9 mouse cellular contexts compared by ENCODE assay signal in genomic region chrX:103741215-103742056, GRCm38 (mm10).
A peak's percentile ranks its signal among the peaks of the same experiment; 100 is the strongest.
DNase-seq lines count a peak whose midpoint lies in the region; ATAC-seq lines count a peak whose summit lies in the region.
"Had no signal": no experiment of that assay in that cellular context is flagged by ENCODE, and none has a peak within 500 bp of the region (broad histone marks: within the 10 kb centered on the region; RNA-seq: fewer than 3 reads in every experiment).

No protein-coding gene starts in this region.

- peaks cover 72% of the 10 kb centered on the region for H3K27me3 ChIP-seq in kidney, embryonic 15.5 days
- peaks cover 12% of the 10 kb centered on the region for H3K27me3 ChIP-seq in forebrain, embryonic 15.5 days

- no peak overlapping the region for H3K9ac ChIP-seq in kidney, embryonic 15.5 days
- H3K9ac ChIP-seq in forebrain, embryonic 15.5 days (replicated peaks) = no peak overlapping the region
- H3K9ac ChIP-seq: embryonic facial prominence, embryonic 12.5 days had no signal

- peak overlapping the region; percentile 51 for H3K27ac ChIP-seq in kidney, embryonic 15.5 days
- H3K27ac ChIP-seq in forebrain, embryonic 15.5 days (replicated peaks) = no peak overlapping the region
- H3K27ac ChIP-seq: embryonic facial prominence, embryonic 12.5 days had no signal

- DNase-seq in urinary bladder, adult 18-20 months (ENCODE audit: low spot score in 2 of 2) = peak; percentile 4 to 15
- DNase-seq in urinary bladder, postnatal 25 days (ENCODE audit: low spot score) = no peak
- peak; percentile 66 for DNase-seq in gastrocnemius, postnatal 14 days
- peak; percentile 42 for DNase-seq in skeletal muscle tissue, adult 2 months (ENCODE audit: low read depth, low spot score)
- DNase-seq in frontal cortex, postnatal 10 days (ENCODE audit: low spot score in 2 of 2) = no peak

- no peak overlapping the region for H3K4me3 ChIP-seq in kidney, embryonic 15.5 days (replicated peaks)
- no peak overlapping the region for H3K4me3 ChIP-seq in forebrain, embryonic 15.5 days
- H3K4me3 ChIP-seq: embryonic facial prominence, embryonic 12.5 days had no signal

- no peak overlapping the region for H3K4me2 ChIP-seq in kidney, embryonic 15.5 days
- H3K4me2 ChIP-seq in forebrain, embryonic 15.5 days (replicated peaks) = no peak overlapping the region
- H3K4me2 ChIP-seq: embryonic facial prominence, embryonic 12.5 days had no signal

- no peaks in the 10 kb centered on the region; the same call in 1 of the 2 replicates for H3K4me1 ChIP-seq in kidney, embryonic 15.5 days
- peaks cover 15% of the 10 kb centered on the region for H3K4me1 ChIP-seq in forebrain, embryonic 15.5 days

- no peak; the same call in 1 of the 2 replicates for ATAC-seq in kidney, embryonic 15.5 days (replicated peaks; ENCODE audit: low FRiP score)
- ATAC-seq in forebrain, embryonic 15.5 days (replicated peaks) = no peak
- no peak for ATAC-seq in megakaryocyte, adult 5-6 weeks (ENCODE audit: poor library complexity, severe bottlenecking)

- no peaks in the 10 kb centered on the region for H3K9me3 ChIP-seq in kidney, embryonic 15.5 days (replicated peaks)
- no peaks in the 10 kb centered on the region for H3K9me3 ChIP-seq in forebrain, embryonic 15.5 days
- H3K9me3 ChIP-seq: embryonic facial prominence, embryonic 12.5 days had no signal

- H3K36me3 ChIP-seq in kidney, embryonic 15.5 days = no peaks in the 10 kb centered on the region
- no peaks in the 10 kb centered on the region for H3K36me3 ChIP-seq in forebrain, embryonic 15.5 days
- H3K36me3 ChIP-seq: embryonic facial prominence, embryonic 12.5 days had no signal

- 47% methylated on average over 12 of the region's 13 CpGs for WGBS in kidney, embryonic 15.5 days
- 63% methylated on average over 7 of the region's 13 CpGs for WGBS in forebrain, embryonic 15.5 days

- intact Hi-C loops in gastrocnemius, postnatal 14 days (cut with DNase I; ENCODE audit: low total_unique reads) = no loop called here

Comparison
In these comparisons a context has a peak if more than half of its experiments do, and no peak if none do; other contexts are left out.
1. DNase-seq: peak in urinary bladder, adult 18-20 months (2 of 2), gastrocnemius, postnatal 14 days (single experiment) and skeletal muscle tissue, adult 2 months (single experiment); none in urinary bladder, postnatal 25 days (single experiment) and frontal cortex, postnatal 10 days (0 of 2).